16 mouse cellular contexts compared by ENCODE assay signal in the genomic region with DNA sequence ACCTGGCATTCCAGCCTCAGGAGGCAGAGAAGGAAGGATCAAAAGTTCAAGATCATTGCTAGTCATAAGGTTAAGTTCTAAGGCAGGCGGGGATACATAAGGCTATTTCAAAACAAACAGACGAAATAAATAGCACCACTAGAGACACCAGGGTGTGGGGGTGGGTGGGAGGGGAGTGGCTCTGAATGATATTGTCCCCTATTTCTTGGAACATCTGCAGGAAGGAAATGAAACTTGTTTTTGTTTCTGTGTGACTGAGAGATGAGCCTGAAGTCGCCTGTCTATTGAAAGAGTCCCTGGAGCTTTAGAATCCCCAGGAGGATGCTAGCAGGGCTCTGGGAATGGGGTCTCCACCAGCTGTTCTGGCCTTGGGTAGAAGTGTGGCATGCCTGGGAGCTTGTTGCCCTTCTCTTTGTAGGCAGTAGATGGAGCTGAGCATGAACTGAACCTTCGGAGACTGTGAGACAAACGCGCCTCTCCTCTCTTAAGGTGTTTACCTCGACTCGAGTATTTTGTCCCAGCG. TPM values are rescaled to one million over a fixed set of nuclear protein-coding genes. Genes with fewer than 3 reads are reported as not detected.
DNase-seq lines count a peak whose midpoint lies in the region; ATAC-seq and TF ChIP-seq lines count a peak whose summit lies in the region.
"Had no signal": no experiment of that assay in that cellular context is flagged by ENCODE, and none has a peak within 500 bp of the region (broad histone marks: within the 10 kb centered on the region; RNA-seq: fewer than 3 reads in every experiment).

No protein-coding gene starts in this region.

- H3K4me3 ChIP-seq in hindbrain, postnatal 0 days (ENCODE audit: low read length): no peak overlapping the region
- no peak overlapping the region for H3K4me3 ChIP-seq in hindbrain, embryonic 12.5 days
- no peak overlapping the region for H3K4me3 ChIP-seq in liver, postnatal 0 days (ENCODE audit: low read depth, low read length)
- H3K4me3 ChIP-seq in testis, adult 2 months (ENCODE audit: control insufficient read depth, low read depth, low read length): no peak overlapping the region
- H3K4me3 ChIP-seq: forebrain, embryonic 10.5 days; hindbrain, embryonic 13.5 days; limb, embryonic 13.5 days had no signal

- no peak for TF ChIP-seq POLR2A in testis, adult 2 months (IDR thresholded peaks at IDR 0.05; ENCODE audit: control insufficient read depth, low read depth, low read length)

- no peaks in the 10 kb centered on the region for H3K36me3 ChIP-seq in hindbrain, postnatal 0 days (ENCODE audit: insufficient read depth, low read length)
- H3K36me3 ChIP-seq in hindbrain, embryonic 12.5 days: no peaks in the 10 kb centered on the region
- H3K36me3 ChIP-seq in liver, postnatal 0 days (replicated peaks; ENCODE audit: insufficient read depth, low read length): no peaks in the 10 kb centered on the region
- no peaks in the 10 kb centered on the region for H3K36me3 ChIP-seq in testis, adult 2 months (ENCODE audit: control insufficient read depth, insufficient read depth, low read length)
- H3K36me3 ChIP-seq: forebrain, embryonic 10.5 days; hindbrain, embryonic 13.5 days; limb, embryonic 13.5 days had no signal

- no peaks in the 10 kb centered on the region for H3K27me3 ChIP-seq in hindbrain, postnatal 0 days (ENCODE audit: insufficient read depth, low read length)
- no peaks in the 10 kb centered on the region for H3K27me3 ChIP-seq in hindbrain, embryonic 12.5 days
- no peaks in the 10 kb centered on the region for H3K27me3 ChIP-seq in liver, postnatal 0 days (ENCODE audit: insufficient read depth, low read length)
- no peaks in the 10 kb centered on the region for H3K27me3 ChIP-seq in testis, adult 2 months (ENCODE audit: control insufficient read depth, insufficient read depth, low read length)
- H3K27me3 ChIP-seq: hindbrain, embryonic 13.5 days; limb, embryonic 13.5 days had no signal

- WGBS in hindbrain, postnatal 0 days: 89% methylated on average over 9 of the region's 9 CpGs
- WGBS in hindbrain, embryonic 12.5 days: 83% methylated on average over 9 of the region's 9 CpGs
- 61% methylated on average over 9 of the region's 9 CpGs for WGBS in liver, postnatal 0 days (ENCODE audit: insufficient replicate concordance)

- ATAC-seq in hindbrain, postnatal 0 days: no peak
- ATAC-seq in hindbrain, embryonic 12.5 days (ENCODE audit: low FRiP score): no peak
- ATAC-seq in liver, postnatal 0 days: peak; percentile 64
- ATAC-seq: forebrain, postnatal 0 days had no signal

- TF ChIP-seq EP300 in liver, postnatal 0 days (IDR thresholded peaks at IDR 0.05; ENCODE audit: low read depth): no peak

- H3K9ac ChIP-seq in hindbrain, postnatal 0 days (replicated peaks; ENCODE audit: low read length): no peak overlapping the region
- no peak overlapping the region for H3K9ac ChIP-seq in hindbrain, embryonic 12.5 days
- H3K9ac ChIP-seq in liver, postnatal 0 days (replicated peaks): no peak overlapping the region
- H3K9ac ChIP-seq: forebrain, postnatal 0 days; hindbrain, embryonic 13.5 days; limb, embryonic 13.5 days; liver, embryonic 14.5 days had no signal

- no peak overlapping the region for H3K4me2 ChIP-seq in hindbrain, postnatal 0 days (ENCODE audit: low read depth, low read length)
- H3K4me2 ChIP-seq in hindbrain, embryonic 12.5 days (replicated peaks): no peak overlapping the region
- no peak overlapping the region for H3K4me2 ChIP-seq in liver, postnatal 0 days (ENCODE audit: low read depth, low read length)
- H3K4me2 ChIP-seq: hindbrain, embryonic 13.5 days; limb, embryonic 13.5 days had no signal

- no peak overlapping the region for H3K27ac ChIP-seq in hindbrain, postnatal 0 days
- no peak overlapping the region for H3K27ac ChIP-seq in hindbrain, embryonic 12.5 days
- H3K27ac ChIP-seq in liver, postnatal 0 days (ENCODE audit: low read depth): no peak overlapping the region
- 0 out of 2 replicates have a peak overlapping the region, but pooled peaks have one; percentile 4 for H3K27ac ChIP-seq in testis, adult 2 months (ENCODE audit: control insufficient read depth, insufficient read depth, low read depth, low read length)
- H3K27ac ChIP-seq: forebrain, embryonic 10.5 days; hindbrain, embryonic 13.5 days; limb, embryonic 13.5 days; liver, embryonic 14.5 days had no signal

- no peaks in the 10 kb centered on the region; the same call in 1 of the 2 replicates for H3K4me1 ChIP-seq in hindbrain, postnatal 0 days (ENCODE audit: insufficient read depth, low read length)
- peaks cover 5% of the 10 kb centered on the region for H3K4me1 ChIP-seq in hindbrain, embryonic 12.5 days
- H3K4me1 ChIP-seq in liver, postnatal 0 days (ENCODE audit: insufficient read depth): peaks cover 5% of the 10 kb centered on the region; the same call in 1 of the 2 replicates
- peaks cover 4% of the 10 kb centered on the region for H3K4me1 ChIP-seq in testis, adult 2 months (ENCODE audit: control insufficient read depth, insufficient read depth, low read length)
- H3K4me1 ChIP-seq: forebrain, embryonic 10.5 days had no signal

- no peaks in the 10 kb centered on the region for H3K9me3 ChIP-seq in hindbrain, postnatal 0 days (ENCODE audit: low read length)
- H3K9me3 ChIP-seq in hindbrain, embryonic 12.5 days (replicated peaks): no peaks in the 10 kb centered on the region
- H3K9me3 ChIP-seq in liver, postnatal 0 days (ENCODE audit: low read length): no peaks in the 10 kb centered on the region
- H3K9me3 ChIP-seq: forebrain, embryonic 10.5 days; hindbrain, embryonic 13.5 days; limb, embryonic 13.5 days had no signal

- TF ChIP-seq CTCF in hindbrain, postnatal 0 days (IDR thresholded peaks at IDR 0.05; ENCODE audit: low read depth): 0 out of 2 replicates have a peak, but pooled peaks have one; percentile 12
- TF ChIP-seq CTCF in liver, postnatal 0 days (IDR thresholded peaks at IDR 0.05; ENCODE audit: low read depth): peak; percentile 16; the same call in 1 of the 2 replicates
- no peak for TF ChIP-seq CTCF in testis, adult 2 months (IDR thresholded peaks at IDR 0.05; ENCODE audit: control insufficient read depth, insufficient read depth, insufficient replicate concordance, low read depth, low read length)

- DNase-seq in hindbrain, postnatal 0 days (ENCODE audit: low spot score): no peak
- DNase-seq in liver, postnatal 0 days: peak; percentile 25
- DNase-seq in liver: no peak
- no peak for DNase-seq in testis, postnatal 14 days (ENCODE audit: low spot score)
- DNase-seq in left cerebral cortex, adult 11 months (ENCODE audit: low spot score): no peak
- no peak for DNase-seq in adrenal gland, adult 18-20 months (ENCODE audit: low spot score in 2 of 2)
- DNase-seq: cerebellum, adult 2 months; forebrain, postnatal 0 days; gastrocnemius, postnatal 36 days; right cerebral cortex, postnatal 4 days had no signal

RNA-seq across cellular contexts. Expression of gene Gab1, which starts 43.5 kb away (rescaled TPM):
- total RNA-seq in hindbrain, postnatal 0 days (2014; rRNA removed): 32.1 and 32.7 TPM in 2 replicates
- polyA plus RNA-seq in hindbrain, postnatal 0 days (2015; fragmentation: Nextera tagmentation; extraction: Ambion mirVana): 14.0 TPM in 2 replicates
- 21.3 and 23.2 TPM in 2 replicates for polyA plus RNA-seq in hindbrain, embryonic 12.5 days (2016; fragmentation: Nextera tagmentation; extraction: Ambion mirVana)
- polyA plus RNA-seq in liver, postnatal 0 days (2015; fragmentation: Nextera tagmentation; extraction: Ambion mirVana): 3.8 and 3.9 TPM in 2 replicates
- polyA plus RNA-seq in testis, adult 2 months (2012; rRNA removed): 9.8 and 11.3 TPM in 2 replicates
- total RNA-seq in adrenal gland, adult 18-20 months (2021): 10 to 100 TPM; 15.8 to 16.0 TPM
